Mouse (Mus musculus): ENCODE results near the gene Lyst. TPM values are rescaled to one million over a fixed set of nuclear protein-coding genes. Genes with fewer than 3 reads are reported as not detected.
"Not testable (repeated sequence)": the region's sequence is repeated elsewhere in the genome, so short reads cannot be mapped to it uniquely, and the experiment has no call there.

Lyst gene
- polyA plus RNA-seq, 1 experiment = 1.7 TPM

DNA sequence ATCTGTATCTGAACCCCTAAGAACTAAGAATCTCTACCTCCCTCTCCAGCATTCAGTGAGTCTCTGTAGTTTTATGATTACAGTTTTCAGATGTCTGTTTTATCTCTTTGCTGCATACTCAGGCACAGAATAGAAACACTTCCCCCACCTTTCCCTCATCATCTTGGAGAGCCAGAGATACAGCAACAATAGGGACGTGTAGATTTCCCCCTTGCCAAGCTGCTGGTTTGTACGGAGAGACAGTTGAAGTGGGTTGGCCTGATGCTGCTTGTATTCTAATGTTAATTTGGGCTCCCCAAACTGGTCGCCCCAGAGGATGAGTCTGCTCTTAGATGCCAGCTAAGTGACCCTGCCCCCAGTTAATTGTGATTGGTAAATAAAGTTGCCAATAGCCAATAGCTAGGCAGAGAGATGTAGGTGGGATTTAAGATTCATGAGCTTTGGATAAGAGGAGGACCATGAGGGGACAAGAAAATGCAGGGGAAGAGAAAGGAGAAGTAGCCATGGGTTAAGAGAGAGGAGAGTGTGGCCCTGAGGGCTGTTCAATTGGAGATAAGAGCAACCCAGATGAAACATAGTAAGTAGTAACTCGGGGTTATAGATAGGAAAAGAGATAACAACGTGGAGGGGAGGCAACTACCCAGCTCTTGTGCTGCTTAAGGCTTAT, 205.1 kb downstream of the Lyst start:
- no peak overlapping the region for H3ac ChIP-seq (ENCODE audit: control insufficient read depth, insufficient read length, low read depth)
- H3K4me3 ChIP-seq (ENCODE audit: insufficient read depth, poor library complexity, severe bottlenecking) = no peak overlapping the region
- H3K79me3 ChIP-seq (ENCODE audit: low read depth) = no peaks in the 10 kb centered on the region
- no peaks in the 10 kb centered on the region for H3K36me3 ChIP-seq (ENCODE audit: control insufficient read depth, insufficient read depth)
- no peak for TF ChIP-seq FOSL1 (IDR thresholded peaks at IDR 0.05; ENCODE audit: insufficient read depth, low read length, poor library complexity, severe bottlenecking)
- no peak for TF ChIP-seq MAX (IDR thresholded peaks at IDR 0.05)
- TF ChIP-seq CTCF (IDR thresholded peaks at IDR 0.05; ENCODE audit: control insufficient read depth, insufficient read depth, insufficient read length) = no peak
- TF ChIP-seq USF1 (IDR thresholded peaks at IDR 0.05; ENCODE audit: low read depth) = no peak
- TF ChIP-seq MYOG (IDR thresholded peaks at IDR 0.05; ENCODE audit: control insufficient read depth, extremely low read depth, insufficient read length) = no peak
- TF ChIP-seq CEBPB (IDR thresholded peaks at IDR 0.05; ENCODE audit: low read depth) = no peak
- TF ChIP-seq MYOD1 (IDR thresholded peaks at IDR 0.05; ENCODE audit: control insufficient read depth, insufficient read length, low read depth) = no peak
- no peaks in the 10 kb centered on the region for H3K27me3 ChIP-seq (ENCODE audit: control insufficient read depth, insufficient read depth, insufficient read length)
- no peaks in the 10 kb centered on the region for H3K79me2 ChIP-seq (ENCODE audit: control insufficient read depth, insufficient read depth)

DNA sequence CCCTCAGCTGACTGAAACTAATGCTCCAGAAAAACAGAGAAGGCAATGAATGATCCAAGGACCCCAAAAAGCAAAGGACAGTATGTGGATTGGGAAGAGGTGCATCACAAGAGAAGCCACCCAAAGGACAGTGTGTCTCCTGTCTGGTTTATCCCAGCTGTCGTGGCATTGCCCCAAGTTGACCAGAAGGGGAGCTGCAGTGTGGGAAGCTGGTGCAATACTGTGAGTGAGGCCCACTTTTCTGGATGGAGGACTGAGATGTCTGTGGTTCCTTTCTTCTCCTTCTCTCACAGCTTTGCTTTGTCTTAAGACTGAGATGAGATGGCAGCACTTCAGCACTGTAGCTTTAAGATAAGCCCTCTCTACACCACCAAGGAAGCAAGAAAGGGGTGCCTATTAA, 205.9 kb downstream of the Lyst start:
- H3K36me3 ChIP-seq (ENCODE audit: control insufficient read depth, insufficient read depth) = no peaks in the 10 kb centered on the region
- no peaks in the 10 kb centered on the region for H3K79me2 ChIP-seq (ENCODE audit: control insufficient read depth, insufficient read depth)
- TF ChIP-seq CTCF (IDR thresholded peaks at IDR 0.05; ENCODE audit: control insufficient read depth, insufficient read depth, insufficient read length) (no peak), MYOD1 (IDR thresholded peaks at IDR 0.05; ENCODE audit: control insufficient read depth, insufficient read length, low read depth) (no peak), MYOG (IDR thresholded peaks at IDR 0.05; ENCODE audit: control insufficient read depth, extremely low read depth, insufficient read length) (no peak), USF1 (IDR thresholded peaks at IDR 0.05; ENCODE audit: low read depth) (no peak), MAX (IDR thresholded peaks at IDR 0.05) (no peak), FOSL1 (IDR thresholded peaks at IDR 0.05; ENCODE audit: insufficient read depth, low read length, poor library complexity, severe bottlenecking) (no peak), CEBPB (IDR thresholded peaks at IDR 0.05; ENCODE audit: low read depth) (no peak)
- no peak overlapping the region for H3K4me3 ChIP-seq (ENCODE audit: insufficient read depth, poor library complexity, severe bottlenecking)
- H3K27me3 ChIP-seq (ENCODE audit: control insufficient read depth, insufficient read depth, insufficient read length) = no peaks in the 10 kb centered on the region
- H3K79me3 ChIP-seq (ENCODE audit: low read depth) = no peaks in the 10 kb centered on the region
- no peak overlapping the region for H3ac ChIP-seq (ENCODE audit: control insufficient read depth, insufficient read length, low read depth)

DNA sequence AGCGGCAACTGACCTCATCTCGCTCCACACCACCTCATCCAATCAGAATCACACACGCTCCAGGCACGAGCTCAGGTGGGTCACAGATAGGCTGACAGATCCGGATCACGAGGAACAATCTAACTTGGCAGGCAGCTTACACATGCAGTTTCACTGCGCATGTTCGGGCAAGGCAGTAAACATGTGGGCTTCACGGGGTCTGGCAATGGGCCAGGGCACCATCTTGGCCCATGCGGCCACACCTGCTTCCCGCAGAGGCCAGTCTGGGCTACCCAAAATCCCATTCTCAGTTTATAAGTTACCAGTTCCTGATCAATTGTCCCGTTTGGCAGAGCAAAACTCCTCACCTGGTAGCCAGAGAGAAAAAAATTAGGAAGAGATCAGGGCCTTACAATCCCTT, 207.6 kb downstream of the Lyst start:
- not testable (repeated sequence) for H3K27me3 ChIP-seq (ENCODE audit: control insufficient read depth, insufficient read depth, insufficient read length); H3K4me3 ChIP-seq (ENCODE audit: insufficient read depth, poor library complexity, severe bottlenecking); H3K79me2 ChIP-seq (ENCODE audit: control insufficient read depth, insufficient read depth); H3K79me3 ChIP-seq (ENCODE audit: low read depth); H3K36me3 ChIP-seq (ENCODE audit: control insufficient read depth, insufficient read depth); H3ac ChIP-seq (ENCODE audit: control insufficient read depth, insufficient read length, low read depth)

DNA sequence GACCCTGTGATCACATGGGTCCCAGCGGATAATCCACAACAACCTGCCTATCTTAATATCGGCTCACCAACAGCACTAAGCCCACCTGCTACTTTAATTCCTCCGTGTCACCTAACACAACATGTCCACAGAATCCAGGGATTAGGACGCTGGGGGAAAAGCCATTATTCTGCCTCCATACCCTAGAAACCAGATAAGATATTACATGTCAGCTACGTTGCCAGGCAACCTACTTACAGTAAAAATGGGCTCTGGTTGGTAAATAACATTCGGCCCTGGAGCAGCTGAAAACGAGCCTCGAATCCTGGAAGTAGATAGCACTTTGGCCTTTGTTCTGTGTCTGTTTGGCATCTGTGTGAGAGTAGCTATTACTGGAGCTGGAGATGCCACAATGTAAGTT, 208.6 kb downstream of the Lyst start:
- no peak overlapping the region for H3ac ChIP-seq (ENCODE audit: control insufficient read depth, insufficient read length, low read depth)
- TF ChIP-seq CTCF (IDR thresholded peaks at IDR 0.05; ENCODE audit: control insufficient read depth, insufficient read depth, insufficient read length) = no peak
- no peak for TF ChIP-seq MYOD1 (IDR thresholded peaks at IDR 0.05; ENCODE audit: control insufficient read depth, insufficient read length, low read depth)
- no peak for TF ChIP-seq FOSL1 (IDR thresholded peaks at IDR 0.05; ENCODE audit: insufficient read depth, low read length, poor library complexity, severe bottlenecking)
- H3K36me3 ChIP-seq (ENCODE audit: control insufficient read depth, insufficient read depth) = no peaks in the 10 kb centered on the region
- no peaks in the 10 kb centered on the region for H3K79me2 ChIP-seq (ENCODE audit: control insufficient read depth, insufficient read depth)
- H3K79me3 ChIP-seq (ENCODE audit: low read depth) = no peaks in the 10 kb centered on the region
- no peak overlapping the region for H3K4me3 ChIP-seq (ENCODE audit: insufficient read depth, poor library complexity, severe bottlenecking)
- no peaks in the 10 kb centered on the region for H3K27me3 ChIP-seq (ENCODE audit: control insufficient read depth, insufficient read depth, insufficient read length)

DNA sequence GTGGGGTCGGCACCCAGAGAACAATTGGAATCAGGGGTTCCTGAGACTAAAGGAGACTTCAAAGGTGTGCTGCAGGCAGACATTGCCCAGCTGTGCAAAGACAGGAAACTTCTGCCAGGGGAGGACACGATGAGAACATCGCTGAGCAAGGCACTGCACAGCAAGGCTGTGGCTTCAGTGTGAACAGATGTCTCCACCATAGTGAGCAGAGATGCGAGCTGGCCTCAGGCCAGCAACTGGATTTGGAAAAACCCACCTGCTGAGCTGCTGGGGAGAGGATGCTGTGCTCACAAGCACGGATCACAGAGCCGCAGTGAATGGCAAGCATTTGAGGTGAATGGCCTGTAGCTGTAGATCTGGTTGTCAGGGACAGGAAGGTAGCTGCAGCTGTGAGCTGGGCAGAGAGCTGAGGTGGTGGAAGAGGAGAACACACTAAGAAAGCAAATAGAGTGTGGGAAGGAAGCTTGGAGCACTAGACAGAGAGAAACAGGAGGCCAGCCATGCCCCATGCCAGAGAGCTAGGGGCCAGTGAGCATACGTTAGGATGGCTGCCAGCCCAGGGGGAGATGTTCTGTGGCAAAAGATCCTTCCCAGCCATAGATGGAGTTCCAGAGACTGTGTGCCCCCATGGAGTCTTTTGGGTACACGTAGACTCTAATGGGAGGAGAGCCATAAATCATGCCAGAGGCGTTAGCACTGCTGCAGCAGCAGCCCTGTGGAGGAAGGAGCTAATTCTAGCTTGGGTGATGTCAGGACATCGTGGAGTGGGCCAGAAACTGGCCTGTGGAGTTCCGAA, 218.3 kb downstream of the Lyst start:
- Histone ChIP-seq H3K79me3 (ENCODE audit: low read depth) (no peaks in the 10 kb centered on the region), H3K36me3 (ENCODE audit: control insufficient read depth, insufficient read depth) (no peaks in the 10 kb centered on the region), H3ac (ENCODE audit: control insufficient read depth, insufficient read length, low read depth) (no peak overlapping the region), H3K79me2 (ENCODE audit: control insufficient read depth, insufficient read depth) (no peaks in the 10 kb centered on the region), H3K27me3 (ENCODE audit: control insufficient read depth, insufficient read depth, insufficient read length) (no peaks in the 10 kb centered on the region), H3K4me3 (ENCODE audit: insufficient read depth, poor library complexity, severe bottlenecking) (no peak overlapping the region)
- TF ChIP-seq USF1 (IDR thresholded peaks at IDR 0.05; ENCODE audit: low read depth) (no peak), CTCF (IDR thresholded peaks at IDR 0.05; ENCODE audit: control insufficient read depth, insufficient read depth, insufficient read length) (no peak), FOSL1 (IDR thresholded peaks at IDR 0.05; ENCODE audit: insufficient read depth, low read length, poor library complexity, severe bottlenecking) (no peak), CEBPB (IDR thresholded peaks at IDR 0.05; ENCODE audit: low read depth) (no peak), MAX (IDR thresholded peaks at IDR 0.05) (no peak), MYOG (IDR thresholded peaks at IDR 0.05; ENCODE audit: control insufficient read depth, extremely low read depth, insufficient read length) (no peak), MYOD1 (IDR thresholded peaks at IDR 0.05; ENCODE audit: control insufficient read depth, insufficient read length, low read depth) (no peak)

DNA sequence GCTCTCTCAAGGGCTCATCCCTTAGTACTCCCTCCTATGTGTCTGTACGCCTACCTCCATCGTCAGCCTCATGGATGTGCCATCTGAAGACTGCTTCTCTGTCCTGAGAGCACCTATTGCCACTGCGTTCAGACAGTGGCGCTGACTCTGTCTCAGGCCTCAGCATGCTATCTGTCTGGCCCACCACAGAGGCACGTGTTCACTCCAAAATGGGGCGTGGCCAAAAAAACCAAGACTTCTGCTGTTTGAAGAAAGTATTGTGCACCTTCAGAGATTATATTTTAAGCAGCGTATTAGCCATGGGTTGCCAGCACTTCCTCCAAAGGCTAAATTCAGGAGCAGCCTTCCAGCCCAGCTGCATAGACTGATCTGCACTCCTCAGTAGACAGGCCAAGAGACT, 220.7 kb downstream of the Lyst start:
- no peak for TF ChIP-seq MYOD1 (IDR thresholded peaks at IDR 0.05; ENCODE audit: control insufficient read depth, insufficient read length, low read depth)
- TF ChIP-seq FOSL1 (IDR thresholded peaks at IDR 0.05; ENCODE audit: insufficient read depth, low read length, poor library complexity, severe bottlenecking) = no peak
- TF ChIP-seq CEBPB (IDR thresholded peaks at IDR 0.05; ENCODE audit: low read depth) = no peak
- TF ChIP-seq USF1 (IDR thresholded peaks at IDR 0.05; ENCODE audit: low read depth) = peak; percentile 9
- TF ChIP-seq MAX (IDR thresholded peaks at IDR 0.05) = no peak
- TF ChIP-seq MYOG (IDR thresholded peaks at IDR 0.05; ENCODE audit: control insufficient read depth, extremely low read depth, insufficient read length) = no peak
- no peak for TF ChIP-seq CTCF (IDR thresholded peaks at IDR 0.05; ENCODE audit: control insufficient read depth, insufficient read depth, insufficient read length)
- Histone ChIP-seq H3K27me3 (ENCODE audit: control insufficient read depth, insufficient read depth, insufficient read length) (no peaks in the 10 kb centered on the region), H3K79me3 (ENCODE audit: low read depth) (no peaks in the 10 kb centered on the region), H3K36me3 (ENCODE audit: control insufficient read depth, insufficient read depth) (no peaks in the 10 kb centered on the region), H3ac (ENCODE audit: control insufficient read depth, insufficient read length, low read depth) (no peak overlapping the region), H3K4me3 (ENCODE audit: insufficient read depth, poor library complexity, severe bottlenecking) (no peak overlapping the region), H3K79me2 (ENCODE audit: control insufficient read depth, insufficient read depth) (no peaks in the 10 kb centered on the region)

Data from C2C12 (cell line).